Mouse (Mus musculus): ENCODE data around the gene Tmem178. TPM values are rescaled to one million over a fixed set of nuclear protein-coding genes. Genes with fewer than 3 reads are reported as not detected.

Tmem178 gene
- polyA plus RNA-seq, 1 experiment from 2014 or later: 2.1 TPM

- Histone ChIP-seq H3K9me3 (replicated peaks; ENCODE audit: control insufficient read depth, low read length) (no peaks in the 10 kb centered on the region), H3K4me1 (ENCODE audit: control insufficient read depth, insufficient read depth, low read length) (0 out of 2 replicates have a peak, but pooled peaks cover 4% of the 10 kb centered on the region), H3K9ac (ENCODE audit: low read length) (no peak overlapping the region), H3K4me2 (ENCODE audit: low read depth, low read length) (no peak overlapping the region), H3K27ac (ENCODE audit: low read length) (no peak overlapping the region), H3K4me3 (replicated peaks; ENCODE audit: low read length) (no peak overlapping the region), H3K36me3 (ENCODE audit: control insufficient read depth, insufficient read depth, low read length) (peaks cover 13% of the 10 kb centered on the region; the same call in 1 of the 2 replicates), H3K27me3 (ENCODE audit: control insufficient read depth, insufficient read depth, low read length) (no peaks in the 10 kb centered on the region)
- no peak for ATAC-seq (ENCODE audit: insufficient read depth, low FRiP score)
- 64% methylated on average over 7 of the region's 7 CpGs for WGBS
These were observed 103.6 kb downstream of the Tmem178 start for GRCm38 (mm10) chr17:81047930-81048564.

Other genes with a start within 250 kb of the Tmem178 start
- 20.0 and 21.5 TPM in 2 replicates for gene Map4k3, start 216.1 kb upstream of the Tmem178 start, polyA plus RNA-seq (2015; fragmentation: Nextera tagmentation; extraction: Ambion mirVana)
- gene Thumpd2, start 120.5 kb downstream of the Tmem178 start, polyA plus RNA-seq (2015; fragmentation: Nextera tagmentation; extraction: Ambion mirVana): 10.7 and 12.9 TPM in 2 replicates